Mouse (Mus musculus) inflammation-experienced regulatory T-cells (primary cell): ENCODE results near the gene Olfr346. TPM values are rescaled to one million over a fixed set of nuclear protein-coding genes. Genes with fewer than 3 reads are reported as not detected.

ENCODE experiments used
- polyA plus RNA-seq, 2 experiments: library from polyadenylated mRNA; unstranded; fragments of 100-300 nt; shearing (Covaris generic); gene quantifications; one replicate each; pipeline ENCODE4 v1.2.1; 2017

Olfr346 gene
- polyA plus RNA-seq: under 1 TPM; 0.20 TPM

GRCm38 (mm10) chr2:36685488-36685887 lies at the start of gene Olfr346:
TSS of gene Olfr346 (plus strand) at chr2:36685788.

GRCm38 (mm10) chr2:36639741-36640140 lies 45.8 kb upstream of the Olfr346 start, which contains the start of gene Olfr345:
TSS of gene Olfr345 (plus strand) at chr2:36640041.

DNA sequence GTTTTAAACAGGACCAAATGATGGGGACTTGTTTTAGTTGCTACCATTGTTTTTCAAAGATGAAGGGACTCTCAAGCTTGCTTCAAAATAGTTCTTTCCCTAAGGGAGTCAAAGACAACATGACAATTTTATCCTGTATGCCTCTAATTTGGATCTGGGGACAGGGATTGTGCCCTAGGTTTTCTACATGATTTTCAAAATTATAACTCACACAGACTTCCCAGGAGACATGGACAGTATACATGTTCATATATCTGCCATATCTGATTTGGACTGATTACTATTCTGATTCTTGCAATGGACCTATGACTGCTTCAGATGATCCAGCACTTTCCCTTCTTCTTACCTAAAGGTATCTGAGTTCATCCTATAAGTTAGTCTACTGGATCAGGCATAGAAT lies 46.0 kb downstream of the Olfr346 start, which contains the start of gene Olfr347:
Gene Olfr347 (plus strand): TSS at position 301 of the 400 bp plus-strand sequence.

Other genes with a start within 250 kb of the Olfr346 start
- under 1 TPM in 1 of 2 experiments, not detected in 1; 0.17 TPM for gene Olfr340, start 233.2 kb upstream of the Olfr346 start, polyA plus RNA-seq
- under 1 TPM; 0.13 to 0.41 TPM for gene Olfr341, start 203.3 kb upstream of the Olfr346 start, polyA plus RNA-seq
- not detected for gene Olfr342, start 160.8 kb upstream of the Olfr346 start, polyA plus RNA-seq
- under 1 TPM; 0.07 to 0.27 TPM for gene Olfr344, start 119.1 kb upstream of the Olfr346 start, polyA plus RNA-seq
- gene Olfr345, start 45.7 kb upstream of the Olfr346 start, polyA plus RNA-seq: 1 to 10 TPM in 1 of 2 experiments, not detected in 1; 1.7 TPM
- gene Olfr347, start 46.1 kb downstream of the Olfr346 start, polyA plus RNA-seq: not detected
- not detected for gene Olfr348, start 98.5 kb downstream of the Olfr346 start, polyA plus RNA-seq
- gene Olfr50, start 104.8 kb downstream of the Olfr346 start, polyA plus RNA-seq: under 1 TPM in 1 of 2 experiments, not detected in 1; 0.13 TPM
- not detected for gene Olfr3, start 131.2 kb downstream of the Olfr346 start, polyA plus RNA-seq
- not detected for gene Olfr350, start 160.5 kb downstream of the Olfr346 start, polyA plus RNA-seq
- not detected for gene Olfr351, start 176.9 kb downstream of the Olfr346 start, polyA plus RNA-seq
- under 1 TPM in 1 of 2 experiments, not detected in 1; 0.09 TPM for gene Olfr352, start 182.7 kb downstream of the Olfr346 start, polyA plus RNA-seq
- not detected for gene Olfr353, start 207.1 kb downstream of the Olfr346 start, polyA plus RNA-seq
- gene Olfr354, start 219.9 kb downstream of the Olfr346 start, polyA plus RNA-seq: under 1 TPM; 0.05 to 0.31 TPM
- gene Olfr355, start 243.1 kb downstream of the Olfr346 start, polyA plus RNA-seq: under 1 TPM; 0.37 to 0.56 TPM